Mouse (Mus musculus) forebrain, embryonic 11.5 days (tissue): ENCODE measurements around the gene Gtf3c1. TPM values are rescaled to one million over a fixed set of nuclear protein-coding genes. Genes with fewer than 3 reads are reported as not detected.

Experiments used
- ATAC-seq: fragments of 200-750 bp; cut with Nextera tagmentation; replicated peaks from 2 replicates; pipeline ENCODE4 v1.8.0; 2017; ENCODE audit warnings: moderate TSS enrichment; ENCODE audit not compliant: low FRiP score
- DNase-seq: peaks from one replicate; pipeline ENCODE4 v3.0.0-alpha.2; 2017; ENCODE audit warnings: low spot score
- H3K27ac ChIP-seq: fragments of 300-500 bp; sonication (generic); 2 replicates; pipeline ENCODE4 v1.5.1; 2014; ENCODE audit warnings: low read depth, low read length
- H3K27me3 ChIP-seq: fragments of 300-500 bp; sonication (generic); 2 replicates; pipeline ENCODE4 v1.6.1; 2014; ENCODE audit warnings: mild to moderate bottlenecking, low read length, mixed read lengths; ENCODE audit not compliant: control insufficient read depth, insufficient read depth
- H3K36me3 ChIP-seq: fragments of 300-500 bp; sonication (generic); 2 replicates; pipeline ENCODE4 v1.6.1; 2014; ENCODE audit warnings: mild to moderate bottlenecking, low read length, moderate library complexity, mixed read lengths; ENCODE audit not compliant: control insufficient read depth, insufficient read depth
- H3K4me1 ChIP-seq: fragments of 300-500 bp; sonication (generic); replicated peaks from 2 replicates; pipeline ENCODE4 v1.6.1; 2014; ENCODE audit warnings: low read length, mixed read lengths; ENCODE audit not compliant: control insufficient read depth, insufficient read depth
- H3K4me2 ChIP-seq: fragments of 300-500 bp; sonication (generic); 2 replicates; pipeline ENCODE4 v1.6.1; 2014; ENCODE audit warnings: low read depth, mild to moderate bottlenecking, low read length, moderate library complexity, mixed read lengths; ENCODE audit not compliant: severe bottlenecking
- H3K4me3 ChIP-seq: fragments of 300-500 bp; sonication (generic); 2 replicates; pipeline ENCODE4 v1.5.1; 2014; ENCODE audit warnings: low read depth, low read length
- H3K9ac ChIP-seq: fragments of 300-500 bp; sonication (generic); 2 replicates; pipeline ENCODE4 v1.6.1; 2014; ENCODE audit warnings: low read length
- H3K9me3 ChIP-seq: fragments of 300-500 bp; sonication (generic); 2 replicates; pipeline ENCODE4 v1.6.1; 2016; ENCODE audit warnings: low read length, mixed read lengths; ENCODE audit not compliant: control insufficient read depth
- WGBS: fragments of 180-500 bp; shearing (Covaris S2); extraction: QIAGEN DNeasy Blood & Tissue Kit; methylation state at CpG from one replicate; pipeline ENCODE4 v1.1.7; 2014; 5-methylcytosine and 5-hydroxymethylcytosine counted together
- polyA plus RNA-seq: library from polyadenylated mRNA; unstranded; fragments of >200 nt; fragmentation: Nextera tagmentation; extraction: Ambion mirVana; gene quantifications from 2 replicates; pipeline ENCODE4 v1.2.1, GENCODE M21; 2014

Gene Gtf3c1
- polyA plus RNA-seq, 1 experiment from 2014 or later = 49.4 TPM

DNA sequence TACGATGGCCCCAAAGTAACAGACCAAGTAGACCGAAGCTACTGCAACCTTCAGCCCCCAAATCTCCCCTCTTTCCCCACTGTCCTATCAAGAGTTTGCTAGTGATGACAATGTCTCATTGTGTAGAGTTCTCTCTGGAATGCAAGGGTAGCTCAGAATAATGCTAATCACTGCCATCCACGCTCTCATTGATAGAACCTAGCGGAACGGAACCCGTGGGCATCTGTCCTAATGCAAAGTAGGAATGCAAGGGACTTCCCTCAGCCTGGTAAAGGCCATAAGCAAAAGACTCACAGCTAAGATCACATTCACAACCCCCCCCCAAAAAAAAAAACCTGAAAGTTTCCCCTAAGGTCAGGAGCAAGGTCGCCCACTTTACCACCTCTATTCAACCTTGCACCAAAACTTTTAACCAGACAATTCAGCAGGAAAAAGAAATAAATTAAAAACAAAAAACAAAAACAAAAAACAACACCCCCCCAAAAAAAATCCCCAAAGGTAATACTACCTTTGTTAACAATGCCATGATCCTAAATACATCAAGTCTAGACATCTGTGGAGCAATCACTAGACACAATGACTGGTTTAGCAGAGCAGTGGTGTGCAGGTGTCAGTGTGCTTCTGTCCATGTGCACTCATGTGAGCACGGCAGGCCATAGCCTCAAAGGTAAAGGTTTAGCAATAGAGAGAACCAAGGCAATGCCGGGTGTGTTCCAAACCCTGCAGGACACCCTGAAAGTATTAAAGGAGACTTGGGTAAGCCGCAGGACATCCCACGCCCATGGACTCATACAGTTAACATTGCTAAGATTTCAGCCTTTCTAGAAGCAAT is 109.8 kb downstream of the Gtf3c1 start:
- 87% methylated on average over 11 of the region's 11 CpGs for WGBS
- no peak for DNase-seq
- H3K4me3 ChIP-seq = no peak overlapping the region
- H3K27ac ChIP-seq = no peak overlapping the region
- H3K9ac ChIP-seq = no peak overlapping the region
- H3K27me3 ChIP-seq = no peaks in the 10 kb centered on the region
- H3K4me2 ChIP-seq = no peak overlapping the region
- no peaks in the 10 kb centered on the region for H3K36me3 ChIP-seq
- ATAC-seq = no peak
- H3K9me3 ChIP-seq = no peaks in the 10 kb centered on the region
- no peaks in the 10 kb centered on the region for H3K4me1 ChIP-seq

DNA sequence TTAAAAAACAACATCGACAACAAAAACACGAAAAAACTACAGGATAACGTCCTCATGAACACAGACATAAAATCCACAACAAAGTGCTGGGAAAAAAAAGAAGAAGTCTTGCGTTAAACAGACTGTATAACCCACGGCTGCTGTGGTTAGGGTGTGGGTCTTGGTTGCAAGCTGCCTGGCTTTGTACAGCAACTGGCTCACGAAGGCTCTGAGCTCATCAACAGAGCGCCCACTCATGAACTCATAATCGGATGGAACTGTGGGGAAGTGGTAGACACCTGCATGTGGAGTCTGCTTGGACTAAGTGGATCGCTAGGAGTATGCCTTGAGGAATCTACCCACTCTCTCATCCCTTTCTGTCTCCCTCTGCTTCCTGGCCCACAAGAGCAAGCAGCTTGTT is 110.5 kb downstream of the Gtf3c1 start:
- ATAC-seq (no peak), DNase-seq (no peak)
- Histone ChIP-seq H3K4me2 (no peak overlapping the region), H3K4me3 (no peak overlapping the region), H3K9me3 (no peaks in the 10 kb centered on the region), H3K27me3 (no peaks in the 10 kb centered on the region), H3K27ac (no peak overlapping the region), H3K4me1 (no peaks in the 10 kb centered on the region), H3K36me3 (no peaks in the 10 kb centered on the region), H3K9ac (no peak overlapping the region)
- 89% methylated on average over 9 of the region's 9 CpGs for WGBS

DNA sequence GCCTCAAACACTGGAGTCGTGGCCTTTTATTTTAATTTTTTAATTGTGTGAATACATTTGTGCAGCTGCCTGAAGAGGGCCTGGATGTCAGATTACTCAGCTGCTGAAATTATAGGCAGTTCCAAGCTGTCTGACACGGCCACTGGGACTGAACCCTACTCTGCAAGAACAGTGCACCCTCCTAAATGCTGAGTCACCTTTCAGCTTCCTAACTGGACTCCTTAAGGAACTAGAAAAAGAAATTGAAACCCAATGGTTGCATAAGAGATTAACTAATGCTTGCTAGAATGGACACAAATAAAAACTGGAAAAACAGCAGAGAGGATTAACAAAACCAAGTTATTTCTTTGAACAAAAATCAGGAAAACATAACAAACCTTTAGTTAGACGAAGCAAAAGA is 111.2 kb downstream of the Gtf3c1 start:
- Histone ChIP-seq H3K4me2 (no peak overlapping the region), H3K9ac (no peak overlapping the region), H3K27ac (no peak overlapping the region), H3K27me3 (no peaks in the 10 kb centered on the region), H3K9me3 (no peaks in the 10 kb centered on the region), H3K4me3 (no peak overlapping the region), H3K36me3 (no peaks in the 10 kb centered on the region), H3K4me1 (no peaks in the 10 kb centered on the region)
- ATAC-seq (no peak), DNase-seq (no peak)
- WGBS = 68% methylated on average over 3 of the region's 3 CpGs

DNA sequence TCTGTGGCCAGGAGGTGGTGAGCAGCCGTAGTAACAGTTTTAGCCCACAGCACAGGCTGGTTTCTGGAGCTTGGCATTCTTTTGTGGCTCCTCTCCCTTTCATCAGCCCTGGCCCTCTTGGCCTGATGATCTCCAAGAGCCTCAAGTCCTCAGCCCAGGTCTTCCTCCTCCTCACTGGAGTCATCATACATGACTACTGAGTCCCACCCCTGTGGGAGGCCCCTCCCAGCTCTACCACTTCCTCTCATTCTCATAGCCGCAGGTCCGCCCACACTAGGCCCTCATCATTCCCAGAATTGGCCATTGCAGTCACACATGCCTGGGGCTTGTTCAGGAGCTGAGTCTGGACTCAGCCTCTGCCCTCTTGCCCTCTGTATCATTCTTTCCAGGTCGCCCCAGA is 113.7 kb downstream of the Gtf3c1 start:
- Histone ChIP-seq H3K36me3 (no peaks in the 10 kb centered on the region), H3K27me3 (no peaks in the 10 kb centered on the region), H3K27ac (no peak overlapping the region), H3K9me3 (no peaks in the 10 kb centered on the region), H3K9ac (no peak overlapping the region), H3K4me3 (no peak overlapping the region), H3K4me1 (no peaks in the 10 kb centered on the region), H3K4me2 (no peak overlapping the region)
- WGBS = 85% methylated on average over 4 of the region's 4 CpGs
- ATAC-seq (no peak), DNase-seq (no peak)

Other genes starting within 250 kb of the Gtf3c1 start
- gene Nsmce1, start 216.2 kb downstream of the Gtf3c1 start, polyA plus RNA-seq = 115 and 116 TPM in 2 replicates
- gene Il4ra, start 155.7 kb downstream of the Gtf3c1 start, polyA plus RNA-seq = 2.9 and 4.1 TPM in 2 replicates
- 0.20 and 0.36 TPM in 2 replicates for gene Il21r, start 104.4 kb downstream of the Gtf3c1 start, polyA plus RNA-seq
- gene D430042O09Rik, start 108 bp upstream of the Gtf3c1 start, polyA plus RNA-seq = 11.2 and 12.1 TPM in 2 replicates